Mouse (Mus musculus): ENCODE data around the gene Zfp830.

Zfp830 gene

DNA sequence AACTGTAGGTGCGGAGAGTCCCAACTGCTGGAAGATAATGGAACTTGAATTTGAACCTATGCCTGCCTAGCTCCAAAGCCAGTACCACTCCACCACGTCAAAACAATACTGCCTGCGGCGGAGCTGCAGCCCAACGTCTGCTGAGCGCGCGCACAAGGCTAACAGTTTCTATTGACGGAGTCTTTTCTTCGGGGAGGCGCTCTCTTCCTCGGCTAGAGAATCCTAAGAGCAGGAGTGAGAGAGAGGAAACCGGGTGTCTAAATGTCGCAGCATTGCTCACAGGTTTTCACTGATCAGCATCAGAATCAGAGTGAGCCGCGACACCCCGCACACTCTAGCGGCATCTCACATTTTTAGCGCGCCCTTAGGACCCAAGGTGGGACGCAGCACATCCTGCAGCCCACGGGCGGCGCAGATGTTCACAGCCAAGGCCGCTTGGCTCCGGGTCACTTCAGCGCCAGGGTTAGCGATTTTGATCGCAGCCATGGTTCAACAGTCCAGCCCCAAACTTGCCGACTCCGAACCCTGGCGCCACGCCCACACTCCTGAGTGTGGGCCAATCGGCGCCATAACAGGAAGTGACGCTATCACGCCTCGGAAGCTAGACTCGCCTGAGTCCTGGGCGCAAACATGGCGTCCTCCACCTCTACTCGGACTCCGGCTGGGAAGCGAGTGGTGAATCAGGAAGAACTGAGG lies at the start of gene Zfp830, which contains the start of gene Cct6b:
Gene Zfp830 (plus strand): TSS at position 604 of the 696 bp plus-strand sequence.
Gene Cct6b (minus strand): TSS at position 580 of the 696 bp plus-strand sequence.
- DNase-seq (ENCODE audit: low read depth, low spot score) = peak; percentile 96

DNA sequence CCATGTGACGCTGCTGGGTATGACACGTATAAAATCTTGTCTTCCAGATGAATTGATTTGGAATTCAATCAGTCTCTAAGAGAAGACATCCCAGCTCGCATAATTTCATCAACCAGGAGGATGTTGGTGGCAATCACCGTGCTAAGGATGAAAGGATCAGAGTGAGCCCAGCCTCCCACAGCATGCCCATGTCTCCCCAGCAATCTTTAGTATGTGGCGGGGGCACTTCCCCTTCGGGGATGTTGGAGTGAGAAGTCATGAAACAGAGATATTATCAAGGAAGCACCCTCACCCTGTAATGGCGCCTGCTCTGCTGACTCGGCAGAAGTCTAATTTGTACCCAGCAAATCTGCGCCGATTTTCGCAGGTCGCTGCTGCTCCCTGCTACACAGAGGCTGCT lies 44.9 kb upstream of the Zfp830 start:
- DNase-seq (ENCODE audit: low read depth, low spot score) = no peak

DNA sequence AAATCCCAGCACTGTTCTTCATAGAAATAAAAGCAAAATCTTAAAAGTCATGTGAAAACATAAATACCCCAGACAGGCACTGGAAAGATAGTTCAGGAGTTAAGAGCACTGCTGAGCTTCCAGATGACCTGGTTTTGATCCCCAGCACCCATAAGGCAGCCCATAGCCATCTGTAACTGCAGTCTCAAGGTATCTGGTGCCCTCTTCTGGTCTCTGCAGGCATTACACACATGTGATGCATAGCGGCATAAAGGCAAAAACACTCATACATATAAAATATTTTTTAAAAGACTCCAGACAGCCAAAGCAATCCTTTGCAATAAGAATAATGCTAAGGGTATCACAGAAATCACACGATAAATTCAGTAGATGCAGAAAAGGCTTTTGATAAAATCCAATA lies 37.3 kb upstream of the Zfp830 start:
- DNase-seq (ENCODE audit: low read depth, low spot score) = no peak

GRCm38 (mm10) chr11:82734227-82734626 lies 29.9 kb upstream of the Zfp830 start:
- DNase-seq (ENCODE audit: low read depth, low spot score) = no peak

- DNase-seq (ENCODE audit: low read depth, low spot score) = no peak
Observed at GRCm38 (mm10) chr11:82739006-82739405, 25.1 kb upstream of the Zfp830 start.

GRCm38 (mm10) chr11:82746138-82746537 lies 18.0 kb upstream of the Zfp830 start:
- DNase-seq (ENCODE audit: low read depth, low spot score) = no peak

DNA sequence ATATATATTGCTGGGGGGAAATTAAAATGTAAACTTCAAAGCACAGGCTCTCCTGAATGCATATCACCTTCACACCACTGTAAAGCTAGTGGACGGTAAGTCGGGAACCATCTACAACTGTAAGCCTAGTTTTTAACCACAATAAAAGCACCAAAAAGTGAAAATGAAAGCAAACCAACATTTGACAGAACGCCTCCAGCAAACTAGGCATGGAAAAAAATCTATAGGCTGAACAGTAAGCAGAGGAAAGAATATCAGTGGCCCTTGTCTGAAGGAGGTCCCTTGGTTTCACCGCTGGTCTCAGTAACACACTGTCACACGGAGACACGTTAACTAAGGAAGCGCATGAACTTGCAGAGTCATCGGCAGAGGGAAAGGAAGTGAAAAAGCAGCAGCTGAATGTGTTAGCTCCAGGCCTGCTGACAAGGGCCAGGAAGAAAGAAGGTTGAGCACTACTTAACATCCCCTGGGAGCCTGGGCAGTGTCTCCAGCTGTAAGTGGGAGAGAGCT lies 17.2 kb upstream of the Zfp830 start:
- no peak for DNase-seq (ENCODE audit: low read depth, low spot score)

DNA sequence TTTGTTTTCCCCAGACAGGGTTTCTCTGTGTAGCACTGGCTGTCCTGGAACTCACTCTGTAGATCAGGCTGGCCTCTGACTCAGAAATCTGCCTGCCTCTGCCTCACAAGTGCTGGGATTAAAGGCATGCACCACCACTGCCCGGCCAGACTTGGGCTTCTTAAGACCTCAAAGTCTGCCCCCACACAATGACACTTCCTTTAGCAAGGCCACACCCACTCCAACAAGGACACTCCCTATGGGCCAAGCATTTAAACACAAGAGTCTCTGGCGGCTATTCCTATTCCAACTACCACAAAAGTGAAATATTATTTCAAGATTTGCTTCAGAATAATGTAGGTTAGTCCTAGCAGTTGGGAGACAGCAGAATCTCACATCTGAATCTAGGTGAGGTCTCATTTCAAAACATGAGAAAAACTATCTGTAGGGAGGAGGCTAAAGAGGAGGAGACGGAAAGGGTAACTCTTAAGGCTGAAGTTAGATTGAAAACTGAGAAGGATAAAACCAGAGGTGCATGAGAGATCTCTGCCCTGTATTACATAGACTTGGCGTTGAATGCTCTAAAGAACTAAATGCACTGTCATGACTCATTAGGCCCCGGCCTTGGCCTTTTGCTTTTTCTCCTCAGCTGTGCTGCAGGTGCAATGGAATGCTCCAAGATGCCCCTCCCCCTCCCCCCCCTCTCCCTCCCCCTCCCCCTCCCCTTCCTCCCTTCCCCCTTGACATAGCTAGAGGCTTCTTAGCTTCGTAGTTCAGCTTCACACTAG lies 11.6 kb upstream of the Zfp830 start:
- DNase-seq (ENCODE audit: low read depth, low spot score) = no peak

GRCm38 (mm10) chr11:82755919-82756318 lies 8.2 kb upstream of the Zfp830 start:
- no peak for DNase-seq (ENCODE audit: low read depth, low spot score)

DNA sequence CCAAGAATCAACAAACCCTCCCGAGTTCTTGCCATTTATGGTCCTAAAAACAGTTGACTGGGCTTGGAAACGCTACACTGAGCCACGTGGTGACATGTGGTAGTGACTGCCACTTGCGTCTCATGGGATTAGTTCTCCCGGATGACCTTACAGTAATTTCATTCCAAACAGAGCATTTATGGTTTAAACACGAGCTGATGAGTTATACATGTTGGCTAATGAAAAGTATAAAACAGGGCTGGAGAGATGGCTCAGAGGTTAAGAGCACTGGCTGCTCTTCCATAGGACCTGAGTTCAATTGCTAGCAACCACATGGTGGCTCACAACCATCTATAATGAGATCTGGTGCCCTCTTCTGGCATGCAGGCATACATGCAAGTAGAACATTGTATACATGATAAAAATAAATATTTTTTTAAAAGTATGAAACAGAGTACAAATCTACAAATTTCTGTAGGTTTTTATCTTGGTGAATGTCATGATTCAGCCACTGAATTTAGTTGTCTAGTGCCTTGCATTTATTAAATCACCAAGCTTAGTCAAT lies 1.8 kb upstream of the Zfp830 start:
- peak; percentile 22 for DNase-seq (ENCODE audit: low read depth, low spot score)

DNA sequence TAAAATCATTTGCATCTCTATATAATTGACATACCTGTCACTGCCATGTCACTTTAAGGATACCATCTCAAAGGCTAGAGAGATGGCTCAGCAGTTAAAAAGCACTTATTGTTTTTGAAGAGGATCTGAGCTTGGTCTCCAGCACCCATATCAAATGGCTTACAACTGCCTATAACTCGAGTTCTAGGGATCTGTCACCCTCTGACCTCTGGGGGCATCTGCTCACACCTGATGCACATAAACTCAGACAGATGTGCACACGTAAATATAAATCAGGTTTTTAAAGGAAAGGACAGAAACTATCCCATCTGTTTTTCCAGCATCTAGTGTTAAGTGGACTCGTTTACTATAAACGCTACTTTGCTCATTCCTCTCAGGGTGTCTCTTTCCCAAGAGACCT lies 884 bp upstream of the Zfp830 start:
- no peak for DNase-seq (ENCODE audit: low read depth, low spot score)

GRCm38 (mm10) chr11:82764438-82764924 lies 336 bp downstream of the Zfp830 start:
- no peak for DNase-seq (ENCODE audit: low read depth, low spot score)

DNA sequence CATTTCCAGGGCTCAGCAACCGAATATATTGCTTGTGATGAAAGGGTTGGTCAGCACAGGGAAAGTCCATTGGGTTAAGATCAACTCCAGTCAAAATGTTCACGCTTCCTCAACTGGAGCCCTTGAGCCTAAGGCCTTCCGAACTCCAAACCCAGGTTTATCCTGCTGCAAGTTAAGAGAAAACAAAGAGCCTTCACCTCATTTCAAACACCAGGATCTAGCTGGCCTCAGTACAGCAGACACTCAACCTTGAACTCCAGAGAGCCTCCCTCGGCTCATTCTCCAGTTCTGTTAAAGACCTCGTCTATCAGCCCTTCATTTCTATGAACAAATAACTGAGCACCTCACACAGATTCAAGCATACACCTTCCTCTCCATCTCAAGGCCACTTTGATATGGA lies 16.0 kb downstream of the Zfp830 start:
- DNase-seq (ENCODE audit: low read depth, low spot score) = no peak

GRCm38 (mm10) chr11:82780983-82781903 lies 17.1 kb downstream of the Zfp830 start, which contains the start of gene Lig3:
Gene Lig3, plus strand, starts transcription at chr11:82781108.
- DNase-seq (ENCODE audit: low read depth, low spot score) = peak; percentile 92

- DNase-seq (ENCODE audit: low read depth, low spot score) = no peak
Observed at GRCm38 (mm10) chr11:82782197-82782596, 18.1 kb downstream of the Zfp830 start.

GRCm38 (mm10) chr11:82783453-82783852 lies 19.3 kb downstream of the Zfp830 start:
- no peak for DNase-seq (ENCODE audit: low read depth, low spot score)

- no peak for DNase-seq (ENCODE audit: low read depth, low spot score)
Observed at GRCm38 (mm10) chr11:82806656-82807055, 42.5 kb downstream of the Zfp830 start.

DNA sequence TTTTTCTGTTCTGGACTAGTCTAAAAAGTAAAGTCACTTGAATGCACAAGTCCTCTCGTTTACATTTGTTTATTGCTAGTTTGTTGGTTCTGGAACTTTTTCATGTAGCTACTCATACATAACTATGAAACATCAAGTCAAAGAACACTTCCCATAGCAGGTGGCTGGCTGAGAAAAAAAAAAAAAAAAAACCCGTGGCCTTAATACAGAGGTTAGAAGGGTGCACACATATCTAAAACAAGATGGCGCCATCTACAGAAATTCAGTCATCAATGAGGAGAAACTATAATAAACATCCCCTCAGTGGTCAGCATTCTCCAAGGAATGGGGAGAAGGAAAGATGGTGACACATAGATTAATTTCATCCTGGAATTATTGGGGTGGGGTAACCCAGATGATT lies 43.2 kb downstream of the Zfp830 start:
- DNase-seq (ENCODE audit: low read depth, low spot score) = no peak

- no peak for DNase-seq (ENCODE audit: low read depth, low spot score)
Observed at GRCm38 (mm10) chr11:82808485-82808884, 44.3 kb downstream of the Zfp830 start.

All from WW6 (cell line).